Mouse (Mus musculus): Measurements from ENCODE around the gene Nab2.

DNA sequence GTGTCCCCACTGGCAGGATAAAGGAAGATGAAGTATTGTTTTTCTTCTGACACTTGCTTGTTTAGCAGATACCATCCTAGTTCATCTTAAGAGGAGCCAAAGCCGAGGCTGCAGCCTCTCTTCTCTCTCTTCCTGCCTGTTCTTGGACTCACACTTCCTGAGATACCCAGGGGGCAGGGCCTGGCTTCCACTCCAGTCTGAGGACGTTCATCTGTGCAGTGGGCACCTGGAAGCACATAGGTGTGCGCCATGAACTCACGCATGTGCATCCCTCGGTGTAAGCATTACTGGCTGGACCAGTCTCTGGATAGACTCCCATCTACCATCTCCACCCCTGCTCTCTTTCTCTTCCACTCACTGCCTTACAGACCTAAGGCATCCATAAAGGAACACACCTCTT is 27.9 kb downstream of the Nab2 start:
- TF ChIP-seq POLR2A (IDR thresholded peaks at IDR 0.05; ENCODE audit: borderline replicate concordance, insufficient read depth, low read length) (no peak), CTCF (IDR thresholded peaks at IDR 0.05; ENCODE audit: borderline replicate concordance, insufficient read depth, low read depth, low read length) (no peak)
